Mouse (Mus musculus): ENCODE data around the gene Ap1g2.

Ap1g2 gene

DNA sequence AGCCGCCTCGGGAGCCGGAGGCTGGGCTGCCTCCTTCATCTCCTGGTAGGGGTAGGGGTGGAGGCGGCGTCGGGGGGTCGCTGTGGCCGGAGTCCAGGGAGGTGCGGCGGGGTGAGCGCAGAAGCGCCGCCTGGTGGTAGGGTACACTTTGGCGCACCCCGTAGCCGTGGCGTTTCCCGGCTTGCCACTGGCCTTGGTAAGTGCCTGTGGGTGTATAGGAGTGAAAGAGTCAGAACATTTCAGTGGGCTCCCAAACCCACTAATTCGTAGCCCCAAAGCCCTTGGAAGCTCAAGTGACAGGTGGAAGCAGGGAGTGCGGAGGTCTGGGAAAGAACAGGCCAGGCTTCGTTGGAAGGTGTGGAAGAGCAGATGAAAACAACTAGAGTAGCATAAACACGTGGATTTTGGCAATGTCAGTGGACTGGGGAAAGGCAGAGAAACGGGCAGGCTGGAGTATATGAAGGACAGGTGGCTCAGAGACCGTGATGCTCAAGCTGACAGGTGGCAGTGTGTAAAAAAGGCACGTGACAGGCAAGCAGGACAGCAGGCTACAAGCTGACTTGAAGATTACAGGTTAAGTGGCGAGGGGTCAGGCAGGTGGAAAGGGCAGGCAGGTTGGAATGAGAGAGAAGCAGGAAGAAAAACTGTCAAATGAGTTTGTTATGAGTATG lies 7.7 kb upstream of the Ap1g2 start:
- DNase-seq (ENCODE audit: low read depth, low spot score), result no peak

GRCm38 (mm10) chr14:55113351-55113974 lies 7.1 kb upstream of the Ap1g2 start:
- no peak for DNase-seq (ENCODE audit: low read depth, low spot score)

GRCm38 (mm10) chr14:55111720-55112119 lies 5.3 kb upstream of the Ap1g2 start:
- no peak for DNase-seq (ENCODE audit: low read depth, low spot score)

GRCm38 (mm10) chr14:55110076-55110475 lies 3.7 kb upstream of the Ap1g2 start:
- no peak for DNase-seq (ENCODE audit: low read depth, low spot score)

GRCm38 (mm10) chr14:55109048-55109873 lies 2.9 kb upstream of the Ap1g2 start:
- DNase-seq (ENCODE audit: low read depth, low spot score), result no peak

GRCm38 (mm10) chr14:55108202-55108870 lies 1.9 kb upstream of the Ap1g2 start:
- DNase-seq (ENCODE audit: low read depth, low spot score), result no peak

GRCm38 (mm10) chr14:55106990-55107389 lies 597 bp upstream of the Ap1g2 start:
- DNase-seq (ENCODE audit: low read depth, low spot score), result no peak

GRCm38 (mm10) chr14:55105386-55105785 lies 1.0 kb downstream of the Ap1g2 start:
- DNase-seq (ENCODE audit: low read depth, low spot score), result no peak

DNA sequence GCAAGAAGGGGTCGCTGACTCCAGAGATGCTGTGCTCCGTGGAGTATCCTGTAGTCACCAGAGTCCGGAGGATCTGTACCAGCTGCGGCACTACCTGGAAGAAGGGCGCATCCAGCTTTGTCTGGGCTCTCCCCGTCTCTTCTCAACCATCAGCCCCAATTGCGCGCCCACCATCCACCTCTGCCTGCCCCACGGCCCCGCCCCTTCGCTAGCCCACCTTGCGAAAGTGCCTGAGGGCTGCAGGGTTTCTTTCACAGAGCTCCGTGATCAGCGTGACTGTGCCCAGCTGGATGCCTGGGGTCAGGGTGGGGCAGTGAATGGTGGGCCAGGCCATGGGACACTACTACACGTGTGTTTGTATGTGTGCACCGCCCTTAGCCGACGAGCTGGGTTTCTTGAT lies 2.0 kb downstream of the Ap1g2 start:
- DNase-seq (ENCODE audit: low read depth, low spot score), result no peak

GRCm38 (mm10) chr14:55102253-55102785 lies 4.1 kb downstream of the Ap1g2 start:
- DNase-seq (ENCODE audit: low read depth, low spot score), result no peak

GRCm38 (mm10) chr14:55101592-55101991 lies 4.8 kb downstream of the Ap1g2 start:
- no peak for DNase-seq (ENCODE audit: low read depth, low spot score)

DNA sequence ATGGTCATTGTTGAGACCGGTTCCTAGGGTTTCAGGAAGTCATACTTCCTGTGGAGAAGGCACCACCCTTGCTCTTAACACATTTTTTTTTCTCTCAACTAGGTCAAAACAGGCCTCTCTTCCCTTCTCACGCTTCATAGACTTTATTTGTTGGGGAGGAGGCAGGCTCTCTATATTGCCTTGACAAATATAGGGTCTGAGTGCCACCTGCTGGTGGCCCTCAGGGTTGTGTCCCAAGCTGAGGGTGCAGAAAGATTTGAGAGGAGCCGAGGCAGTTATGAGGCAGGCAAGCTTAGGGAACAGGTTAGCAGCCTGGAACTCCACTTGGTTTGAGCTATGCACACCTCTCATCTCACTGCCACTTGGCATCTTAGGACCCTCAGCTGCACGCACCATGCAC lies 8.3 kb downstream of the Ap1g2 start:
- no peak for DNase-seq (ENCODE audit: low read depth, low spot score)

DNA sequence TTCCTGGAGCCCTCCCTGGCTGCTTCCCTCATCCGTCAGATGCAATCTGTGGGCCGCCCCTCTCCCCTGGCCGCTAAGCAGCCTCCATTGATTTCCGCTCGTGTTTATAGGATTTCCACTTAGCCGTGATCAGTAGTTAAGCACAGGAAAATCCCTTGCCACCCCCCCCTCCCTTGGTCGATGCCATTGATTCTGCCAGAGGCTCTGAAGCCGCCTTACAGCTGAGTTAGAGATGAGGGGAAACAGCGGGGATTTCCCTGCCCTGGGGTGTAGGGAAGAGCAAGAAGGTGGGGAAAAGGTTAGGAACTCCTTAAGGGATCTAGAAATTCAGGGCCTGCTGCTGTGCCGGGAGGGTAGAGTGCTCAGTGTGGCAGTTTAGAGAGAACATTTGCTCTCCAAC lies 8.7 kb downstream of the Ap1g2 start:
- DNase-seq (ENCODE audit: low read depth, low spot score), result no peak

DNA sequence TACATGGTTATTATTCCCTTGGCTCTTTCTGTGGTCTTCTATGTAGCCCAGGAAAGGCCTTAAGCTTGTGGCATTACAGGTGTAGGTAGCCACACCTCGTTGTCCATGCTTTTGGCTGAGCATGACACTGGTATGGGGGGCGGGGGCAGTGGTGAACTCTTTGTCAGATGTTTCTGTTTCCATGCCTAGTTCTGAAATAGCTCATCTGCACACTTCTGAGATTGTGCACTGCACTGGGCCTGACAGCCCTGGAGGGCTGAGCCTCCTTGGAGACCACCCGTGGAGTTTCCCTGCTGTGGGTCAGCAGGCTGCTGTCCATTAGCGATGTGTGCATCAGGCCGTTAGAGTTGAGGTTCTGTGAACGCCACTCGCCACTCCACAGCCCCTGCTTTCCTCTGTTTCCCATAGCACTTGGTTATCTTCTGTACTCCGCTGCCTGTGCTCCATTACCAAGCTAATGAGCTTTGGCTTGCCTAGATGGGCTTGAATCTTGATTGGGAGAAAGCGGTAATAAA lies 9.8 kb downstream of the Ap1g2 start:
- no peak for DNase-seq (ENCODE audit: low read depth, low spot score)

GRCm38 (mm10) chr14:55095671-55096070 lies 10.7 kb downstream of the Ap1g2 start:
- no peak for DNase-seq (ENCODE audit: low read depth, low spot score)

DNA sequence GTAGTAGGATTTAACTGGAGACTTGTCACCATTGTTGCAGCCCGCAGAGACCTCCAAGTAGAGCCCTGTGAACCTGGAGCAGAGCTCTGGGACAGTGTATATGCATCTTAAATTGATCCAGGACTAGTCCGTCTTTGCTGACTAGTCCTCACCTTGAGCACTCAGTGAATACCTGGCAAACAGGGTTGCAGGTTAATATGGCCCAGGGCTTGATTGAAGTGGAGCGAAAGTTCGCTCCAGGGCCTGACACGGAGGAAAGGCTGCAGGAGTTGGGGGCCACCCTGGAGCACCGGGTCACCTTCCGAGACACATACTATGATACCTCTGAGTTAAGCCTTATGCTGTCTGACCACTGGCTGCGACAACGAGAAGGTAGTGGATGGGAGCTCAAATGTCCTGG lies 11.1 kb downstream of the Ap1g2 start:
- no peak for DNase-seq (ENCODE audit: low read depth, low spot score)

DNA sequence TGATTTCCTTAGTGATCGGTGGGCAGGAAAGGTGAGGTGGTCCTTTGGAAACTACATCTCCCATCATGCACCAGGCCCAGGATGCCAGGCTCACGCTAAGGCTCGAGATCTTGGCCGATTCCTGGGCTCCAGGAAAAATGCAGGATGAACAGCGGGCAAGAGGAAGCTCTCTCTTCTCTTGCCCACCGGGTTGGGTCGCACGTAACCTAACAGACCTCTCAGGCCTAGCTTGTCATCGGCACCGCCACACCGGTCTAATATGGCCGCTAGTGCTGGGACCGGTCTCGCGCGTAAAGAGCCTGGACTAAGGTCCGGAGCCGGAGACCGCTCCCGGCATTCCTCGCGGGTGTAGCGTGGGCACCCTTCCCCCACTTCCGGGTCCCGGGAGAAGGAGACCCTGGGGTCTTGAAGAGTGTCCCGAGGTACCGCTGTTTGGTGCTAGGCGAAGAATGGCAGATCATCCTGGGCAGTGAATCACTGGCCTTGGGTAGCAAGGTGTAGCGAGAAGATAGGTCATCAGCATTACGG lies 11.6 kb downstream of the Ap1g2 start, which contains the start of gene Thtpa:
Gene Thtpa (plus strand): TSS at position 81 of the 528 bp plus-strand sequence.
- no peak for DNase-seq (ENCODE audit: low read depth, low spot score)

GRCm38 (mm10) chr14:55093927-55094326 lies 12.5 kb downstream of the Ap1g2 start:
- DNase-seq (ENCODE audit: low read depth, low spot score), result no peak

GRCm38 (mm10) chr14:55092011-55092577 lies 14.3 kb downstream of the Ap1g2 start, which contains the start of gene Zfhx2:
Zfhx2 (minus strand) TSS chr14:55092324.
- peak; percentile 79 for DNase-seq (ENCODE audit: low read depth, low spot score)

GRCm38 (mm10) chr14:55091209-55091865 lies 15.1 kb downstream of the Ap1g2 start:
- no peak for DNase-seq (ENCODE audit: low read depth, low spot score)

Data from c-Kit-negative CD71-positive TER-119-positive erythroid progenitor cells, embryonic 14.5 days (primary cell).